Mouse (Mus musculus): Measurements from ENCODE around the gene Gm11060. TPM values are rescaled to one million over a fixed set of nuclear protein-coding genes. Genes with fewer than 3 reads are reported as not detected.

The Gm11060 gene
- polyA plus RNA-seq, 2 experiments: not detected

- 44% methylated on average over 7 of the region's 7 CpGs for WGBS (ENCODE audit: insufficient replicate concordance)
- no peak for DNase-seq (ENCODE audit: low read depth in 3 of 3, low spot score in 3 of 3)
- Histone ChIP-seq H3K9me3 (ENCODE audit: control insufficient read depth, low read length) (no peaks in the 10 kb centered on the region), H3K27me3 (ENCODE audit: control insufficient read depth, insufficient read depth, low read length) (no peaks in the 10 kb centered on the region), H3K9ac (replicated peaks) (no peak overlapping the region), H3K27ac (no peak overlapping the region), H3K4me2 (ENCODE audit: low read depth) (no peak overlapping the region), H3K36me3 (replicated peaks; ENCODE audit: control insufficient read depth, insufficient read depth, low read depth) (no peaks in the 10 kb centered on the region), H3K4me1 (replicated peaks; ENCODE audit: control insufficient read depth in 2 of 2, insufficient read depth in 2 of 2, low read length in 1 of 2) (peaks cover 0 to 3% of the 10 kb centered on the region in 2 experiments; a peak in 1 of 4 replicates), H3K4me3 (ENCODE audit: insufficient read depth in 1 of 2, low read depth in 2 of 2, low read length in 2 of 2) (no peak overlapping the region)
- TF ChIP-seq EP300 (IDR thresholded peaks at IDR 0.05; ENCODE audit: low read depth): no peak
- no peak for TF ChIP-seq CTCF (IDR thresholded peaks at IDR 0.05; ENCODE audit: low read depth)
- no peak for ATAC-seq (ENCODE audit: insufficient read depth)
Observed at GRCm38 (mm10) chr2:105062741-105063372, 29.0 kb upstream of the Gm11060 start.

GRCm38 (mm10) chr2:105072496-105072895, 19.3 kb upstream of the Gm11060 start:
- H3K27ac ChIP-seq: no peak overlapping the region
- no peak for TF ChIP-seq EP300 (IDR thresholded peaks at IDR 0.05; ENCODE audit: low read depth)
- peak; percentile 25; the same call in 1 of the 2 replicates for TF ChIP-seq CTCF (IDR thresholded peaks at IDR 0.05; ENCODE audit: low read depth)
- ATAC-seq (ENCODE audit: insufficient read depth): no peak
- H3K27me3 ChIP-seq (ENCODE audit: control insufficient read depth, insufficient read depth, low read length): no peaks in the 10 kb centered on the region
- H3K4me1 ChIP-seq (replicated peaks; ENCODE audit: control insufficient read depth in 2 of 2, insufficient read depth in 2 of 2, low read length in 1 of 2): no peaks in the 10 kb centered on the region
- DNase-seq (ENCODE audit: low read depth in 3 of 3, low spot score in 3 of 3): no peak
- no peak overlapping the region for H3K4me3 ChIP-seq (ENCODE audit: insufficient read depth in 1 of 2, low read depth in 2 of 2, low read length in 2 of 2)
- no peaks in the 10 kb centered on the region for H3K9me3 ChIP-seq (ENCODE audit: control insufficient read depth, low read length)
- H3K9ac ChIP-seq (replicated peaks): no peak overlapping the region
- H3K4me2 ChIP-seq (ENCODE audit: low read depth): no peak overlapping the region
- 49% methylated on average over 4 of the region's 4 CpGs for WGBS (ENCODE audit: insufficient replicate concordance)
- H3K36me3 ChIP-seq (replicated peaks; ENCODE audit: control insufficient read depth, insufficient read depth, low read depth): no peaks in the 10 kb centered on the region

GRCm38 (mm10) chr2:105074196-105074595, 17.6 kb upstream of the Gm11060 start:
- Histone ChIP-seq H3K4me2 (ENCODE audit: low read depth) (no peak overlapping the region), H3K4me3 (ENCODE audit: insufficient read depth in 1 of 2, low read depth in 2 of 2, low read length in 2 of 2) (no peak overlapping the region), H3K4me1 (replicated peaks; ENCODE audit: control insufficient read depth in 2 of 2, insufficient read depth in 2 of 2, low read length in 1 of 2) (no peaks in the 10 kb centered on the region), H3K27me3 (ENCODE audit: control insufficient read depth, insufficient read depth, low read length) (no peaks in the 10 kb centered on the region), H3K27ac (no peak overlapping the region), H3K9me3 (ENCODE audit: control insufficient read depth, low read length) (no peaks in the 10 kb centered on the region), H3K9ac (replicated peaks) (no peak overlapping the region), H3K36me3 (replicated peaks; ENCODE audit: control insufficient read depth, insufficient read depth, low read depth) (no peaks in the 10 kb centered on the region)
- no peak for ATAC-seq (ENCODE audit: insufficient read depth)
- DNase-seq (ENCODE audit: low read depth in 3 of 3, low spot score in 3 of 3): no peak
- 48% methylated on average over 4 of the region's 4 CpGs for WGBS (ENCODE audit: insufficient replicate concordance)
- TF ChIP-seq EP300 (IDR thresholded peaks at IDR 0.05; ENCODE audit: low read depth): no peak
- no peak for TF ChIP-seq CTCF (IDR thresholded peaks at IDR 0.05; ENCODE audit: low read depth)

DNA sequence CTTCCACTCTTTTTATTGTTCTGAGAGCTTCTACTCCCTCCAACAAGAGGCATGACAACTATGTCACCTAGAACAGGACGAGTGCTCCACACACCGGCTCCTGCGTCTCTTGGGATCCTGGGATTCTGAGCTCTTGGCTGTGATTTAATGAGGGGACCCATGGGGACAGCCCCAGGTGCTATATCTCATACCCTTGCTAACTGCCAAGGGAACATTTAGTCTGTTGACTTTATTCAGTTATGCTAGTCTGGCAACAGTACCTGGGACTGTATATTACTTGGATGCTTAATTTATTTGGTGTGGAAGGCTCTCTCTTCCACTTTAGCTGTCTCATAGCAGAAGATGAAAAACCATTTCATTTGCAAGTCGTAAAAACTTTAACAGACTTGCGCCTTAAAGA, 16.0 kb upstream of the Gm11060 start:
- 65% methylated on average over 5 of the region's 5 CpGs for WGBS (ENCODE audit: insufficient replicate concordance)
- TF ChIP-seq CTCF (IDR thresholded peaks at IDR 0.05; ENCODE audit: low read depth) (no peak), EP300 (IDR thresholded peaks at IDR 0.05; ENCODE audit: low read depth) (no peak)
- Histone ChIP-seq H3K4me2 (ENCODE audit: low read depth) (no peak overlapping the region), H3K4me3 (ENCODE audit: insufficient read depth in 1 of 2, low read depth in 2 of 2, low read length in 2 of 2) (no peak overlapping the region), H3K36me3 (replicated peaks; ENCODE audit: control insufficient read depth, insufficient read depth, low read depth) (no peaks in the 10 kb centered on the region), H3K9me3 (ENCODE audit: control insufficient read depth, low read length) (no peaks in the 10 kb centered on the region), H3K9ac (replicated peaks) (no peak overlapping the region), H3K27me3 (ENCODE audit: control insufficient read depth, insufficient read depth, low read length) (no peaks in the 10 kb centered on the region), H3K27ac (no peak overlapping the region), H3K4me1 (replicated peaks; ENCODE audit: control insufficient read depth in 2 of 2, insufficient read depth in 2 of 2, low read length in 1 of 2) (no peaks in the 10 kb centered on the region)
- DNase-seq (ENCODE audit: low read depth in 3 of 3, low spot score in 3 of 3): no peak
- no peak for ATAC-seq (ENCODE audit: insufficient read depth)

GRCm38 (mm10) chr2:105077151-105077550, 14.7 kb upstream of the Gm11060 start:
- H3K27ac ChIP-seq: no peak overlapping the region
- 70% methylated on average over 7 of the region's 7 CpGs for WGBS (ENCODE audit: insufficient replicate concordance)
- no peak overlapping the region for H3K9ac ChIP-seq (replicated peaks)
- no peaks in the 10 kb centered on the region for H3K4me1 ChIP-seq (replicated peaks; ENCODE audit: control insufficient read depth in 2 of 2, insufficient read depth in 2 of 2, low read length in 1 of 2)
- H3K27me3 ChIP-seq (ENCODE audit: control insufficient read depth, insufficient read depth, low read length): no peaks in the 10 kb centered on the region
- ATAC-seq (ENCODE audit: insufficient read depth) (no peak), DNase-seq (ENCODE audit: low read depth in 3 of 3, low spot score in 3 of 3) (no peak)
- H3K9me3 ChIP-seq (ENCODE audit: control insufficient read depth, low read length): no peaks in the 10 kb centered on the region
- H3K36me3 ChIP-seq (replicated peaks; ENCODE audit: control insufficient read depth, insufficient read depth, low read depth): no peaks in the 10 kb centered on the region
- TF ChIP-seq CTCF (IDR thresholded peaks at IDR 0.05; ENCODE audit: low read depth) (no peak), EP300 (IDR thresholded peaks at IDR 0.05; ENCODE audit: low read depth) (no peak)
- no peak overlapping the region for H3K4me3 ChIP-seq (ENCODE audit: insufficient read depth in 1 of 2, low read depth in 2 of 2, low read length in 2 of 2)
- H3K4me2 ChIP-seq (ENCODE audit: low read depth): no peak overlapping the region

Data from liver, embryonic 14.5 days (tissue).